Mouse (Mus musculus) ES-E14 (cell line): ENCODE data around the gene Shoc2. TPM values are rescaled to one million over a fixed set of nuclear protein-coding genes. Genes with fewer than 3 reads are reported as not detected.
A peak's percentile ranks its signal among the peaks of the same experiment; 100 is the strongest.

Source experiments
- DNase-seq: peaks from one replicate; pipeline ENCODE4 v3.0.0-alpha.2; 2013; ENCODE audit warnings: low read depth, low spot score
- H3K27ac ChIP-seq: 2 replicates; pipeline ENCODE4 v1.5.1; 2012; ENCODE audit warnings: low read depth, mild to moderate bottlenecking, low read length, moderate library complexity, mixed read lengths; ENCODE audit not compliant: poor library complexity, insufficient read depth, severe bottlenecking
- H3K36me3 ChIP-seq: 2 replicates; pipeline ENCODE4 v1.6.1; 2012; ENCODE audit warnings: mild to moderate bottlenecking, low read length, moderate library complexity, mixed read lengths; ENCODE audit not compliant: control insufficient read depth, poor library complexity, insufficient read depth, severe bottlenecking
- H3K4me1 ChIP-seq, 2 experiments: fragments of 150-350 bp in 1 of 2; sonication (generic) in 1 of 2; 2 replicates each; pipeline ENCODE4 v1.6.1; 2012; ENCODE audit warnings: low read length in 2 of 2, mild to moderate bottlenecking in 1 of 2, mixed read lengths in 1 of 2; ENCODE audit not compliant: control insufficient read depth in 2 of 2, insufficient read depth in 2 of 2, poor library complexity in 1 of 2
- H3K4me3 ChIP-seq, 2 experiments: fragments of 150-350 bp in 1 of 2; sonication (generic) in 1 of 2; 2 replicates each; pipeline ENCODE4 v1.5.1; 2012; ENCODE audit warnings: low read length in 2 of 2, low read depth in 1 of 2, mild to moderate bottlenecking in 1 of 2, mixed read lengths in 1 of 2; ENCODE audit not compliant: insufficient read depth in 1 of 2, poor library complexity in 1 of 2, severe bottlenecking in 1 of 2
- H3K9ac ChIP-seq: 2 replicates; pipeline ENCODE4 v1.6.1; 2012; ENCODE audit warnings: low read depth, mild to moderate bottlenecking, low read length, mixed read lengths; ENCODE audit not compliant: poor library complexity, insufficient read depth, severe bottlenecking
- H3K9me3 ChIP-seq: fragments of 150-350 bp; sonication (generic); 2 replicates; pipeline ENCODE4 v1.6.1; 2012; ENCODE audit warnings: low read depth, mild to moderate bottlenecking, low read length; ENCODE audit not compliant: control insufficient read depth, insufficient read depth
- CHD2 ChIP-seq: IDR thresholded peaks from 2 replicates; pipeline ENCODE4 v1.6.1; 2014; ENCODE audit warnings: mild to moderate bottlenecking, low read depth, low read length, inconsistent platforms
- HCFC1 ChIP-seq: IDR thresholded peaks from 2 replicates; pipeline ENCODE4 v1.6.1; 2012; ENCODE audit warnings: low read length, inconsistent platforms, borderline replicate concordance; ENCODE audit not compliant: insufficient read depth
- MAFK ChIP-seq: IDR thresholded peaks from 2 replicates; pipeline ENCODE4 v1.6.1; 2014; ENCODE audit warnings: mild to moderate bottlenecking, low read depth, low read length, inconsistent platforms; ENCODE audit not compliant: insufficient read depth
- ZC3H11A ChIP-seq: IDR thresholded peaks from 2 replicates; pipeline ENCODE4 v1.6.1; 2012; ENCODE audit warnings: low read depth, mild to moderate bottlenecking, inconsistent platforms, low read length, borderline replicate concordance
- ZNF384 ChIP-seq: IDR thresholded peaks from 2 replicates; pipeline ENCODE4 v1.6.1; 2012; ENCODE audit warnings: low read depth, low read length, inconsistent platforms
- in situ Hi-C, 2 experiments: fragments of 600-800 bp; cut with MboI; formaldehyde crosslinking; loops; one replicate each; pipeline ENCODE4 v1.15.1; 2025; ENCODE audit warnings: low sequenced_read_pairs in 2 of 2, inconsistent platforms in 1 of 2; ENCODE audit not compliant: unreplicated experiment in 2 of 2
- total RNA-seq: library from RNA; depleted of rRNA; stranded (reverse); fragments of 300-350 nt; gene quantifications from 2 replicates; pipeline ENCODE4 v1.2.3, GENCODE M21; 2012

The Shoc2 gene
- total RNA-seq, 1 experiment: 26.6 TPM

- H3K9me3 ChIP-seq: no peaks in the 10 kb centered on the region
- H3K27ac ChIP-seq: no peak overlapping the region
- in situ Hi-C loops: no loop called here
- TF ChIP-seq ZNF384: peak; percentile 83
- TF ChIP-seq CHD2: no peak
- H3K4me3 ChIP-seq: no peak overlapping the region
- no peak overlapping the region for H3K9ac ChIP-seq
- 0 out of 4 replicates have a peak, but pooled peaks cover 0 to 2% of the 10 kb centered on the region in 2 experiments for H3K4me1 ChIP-seq
- H3K36me3 ChIP-seq: no peaks in the 10 kb centered on the region
- DNase-seq: no peak
Measured at GRCm38 (mm10) chr19:53993860-53994259, 49.8 kb downstream of the Shoc2 start.

GRCm38 (mm10) chr19:53994276-53994675 is 50.2 kb downstream of the Shoc2 start:
- H3K9ac ChIP-seq: no peak overlapping the region
- no peak overlapping the region for H3K4me3 ChIP-seq
- no peak for TF ChIP-seq CHD2
- no peak for TF ChIP-seq MAFK
- TF ChIP-seq ZNF384: no peak; the same call in 1 of the 2 replicates
- TF ChIP-seq HCFC1: no peak
- TF ChIP-seq ZC3H11A: no peak
- H3K9me3 ChIP-seq: no peaks in the 10 kb centered on the region
- H3K27ac ChIP-seq: no peak overlapping the region
- no peak for DNase-seq
- in situ Hi-C loops: no loop called here
- no peaks in the 10 kb centered on the region for H3K36me3 ChIP-seq
- H3K4me1 ChIP-seq: 0 out of 4 replicates have a peak, but pooled peaks cover 0 to 2% of the 10 kb centered on the region in 2 experiments

GRCm38 (mm10) chr19:54010973-54011372 is 66.9 kb downstream of the Shoc2 start:
- H3K36me3 ChIP-seq: no peaks in the 10 kb centered on the region
- TF ChIP-seq ZC3H11A (no peak), HCFC1 (no peak), MAFK (no peak), CHD2 (no peak)
- in situ Hi-C loops: no loop called here
- H3K4me1 ChIP-seq: peaks cover 0 to 2% of the 10 kb centered on the region in 2 experiments; a peak in 1 of 4 replicates
- no peaks in the 10 kb centered on the region for H3K9me3 ChIP-seq
- H3K4me3 ChIP-seq: no peak overlapping the region
- DNase-seq: no peak
- H3K27ac ChIP-seq: no peak overlapping the region
- no peak overlapping the region for H3K9ac ChIP-seq

GRCm38 (mm10) chr19:54014999-54015398 is 70.9 kb downstream of the Shoc2 start:
- no peak for DNase-seq
- Histone ChIP-seq H3K4me3 (no peak overlapping the region), H3K4me1 (peaks cover 0 to 2% of the 10 kb centered on the region in 2 experiments; a peak in 2 of 4 replicates), H3K36me3 (no peaks in the 10 kb centered on the region), H3K27ac (no peak overlapping the region), H3K9ac (no peak overlapping the region), H3K9me3 (no peaks in the 10 kb centered on the region)
- in situ Hi-C loops: no loop called here
- no peak for TF ChIP-seq CHD2
- no peak for TF ChIP-seq ZNF384
- TF ChIP-seq ZC3H11A: no peak

- H3K9ac ChIP-seq: no peak overlapping the region
- H3K27ac ChIP-seq: no peak overlapping the region
- TF ChIP-seq MAFK (no peak), HCFC1 (no peak), CHD2 (no peak), ZC3H11A (no peak), ZNF384 (no peak)
- in situ Hi-C loops: no loop called here
- DNase-seq: no peak
- H3K36me3 ChIP-seq: no peaks in the 10 kb centered on the region
- H3K4me1 ChIP-seq: peaks cover 0 to 2% of the 10 kb centered on the region in 2 experiments; a peak in 2 of 4 replicates
- no peaks in the 10 kb centered on the region for H3K9me3 ChIP-seq
- no peak overlapping the region for H3K4me3 ChIP-seq
Measured at GRCm38 (mm10) chr19:54015503-54015902, 71.4 kb downstream of the Shoc2 start.
